Comparison of ENCODE assay signal across 11 mouse cellular contexts in the genomic region with DNA sequence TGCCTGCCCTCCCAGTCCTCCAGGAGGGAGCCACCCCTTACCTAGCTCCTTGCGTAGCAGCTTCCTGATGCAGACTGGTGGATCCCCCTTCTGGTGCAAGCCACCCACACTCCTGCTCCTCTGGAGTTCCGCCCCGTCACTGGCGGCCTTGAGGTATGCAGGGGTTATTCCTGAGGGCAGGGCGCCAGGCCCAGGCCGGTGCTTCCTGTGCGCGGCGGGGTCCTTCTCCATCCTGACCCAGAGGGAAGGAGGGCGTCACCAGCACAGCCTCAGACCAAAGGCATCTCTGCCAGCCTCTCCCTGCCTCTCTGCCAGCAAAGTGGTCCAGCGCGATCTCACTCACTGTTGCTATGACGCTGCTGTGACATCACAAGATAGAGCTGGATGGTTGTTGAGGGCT. TPM values are rescaled to one million over a fixed set of nuclear protein-coding genes. Genes with fewer than 3 reads are reported as not detected.
DNase-seq lines count a peak whose midpoint lies in the region; ATAC-seq and TF ChIP-seq lines count a peak whose summit lies in the region.
"Had no signal": no experiment of that assay in that cellular context is flagged by ENCODE, and none has a peak within 500 bp of the region (broad histone marks: within the 10 kb centered on the region; RNA-seq: fewer than 3 reads in every experiment).

A gene (minus strand): TSS at position 344 of the 400 bp plus-strand sequence.

- H3K4me1 ChIP-seq in kidney, embryonic 14.5 days (ENCODE audit: control insufficient read depth, insufficient read depth, low read length): no peaks in the 10 kb centered on the region
- H3K4me1 ChIP-seq in kidney, embryonic 15.5 days: peaks cover 5% of the 10 kb centered on the region; the same call in 1 of the 2 replicates
- H3K4me1 ChIP-seq in heart, postnatal 0 days (ENCODE audit: control insufficient read depth, insufficient read depth): no peaks in the 10 kb centered on the region

- no peaks in the 10 kb centered on the region for H3K27me3 ChIP-seq in kidney, embryonic 14.5 days (ENCODE audit: control insufficient read depth, insufficient read depth, low read length)
- H3K27me3 ChIP-seq in kidney, embryonic 15.5 days: no peaks in the 10 kb centered on the region
- no peaks in the 10 kb centered on the region for H3K27me3 ChIP-seq in heart, postnatal 0 days (ENCODE audit: control insufficient read depth, insufficient read depth, low read length)

- no peaks in the 10 kb centered on the region for H3K36me3 ChIP-seq in kidney, embryonic 14.5 days (ENCODE audit: control insufficient read depth, insufficient read depth, low read length)
- no peaks in the 10 kb centered on the region for H3K36me3 ChIP-seq in kidney, embryonic 15.5 days
- 0 out of 2 replicates have a peak, but pooled peaks cover 7% of the 10 kb centered on the region for H3K36me3 ChIP-seq in heart, postnatal 0 days (replicated peaks; ENCODE audit: control insufficient read depth, insufficient read depth, low read length)

- no peak for TF ChIP-seq CTCF in heart, postnatal 0 days (IDR thresholded peaks at IDR 0.05; ENCODE audit: low read depth)

- no peaks in the 10 kb centered on the region for H3K9me3 ChIP-seq in kidney, embryonic 14.5 days (ENCODE audit: control insufficient read depth, low read length)
- no peaks in the 10 kb centered on the region for H3K9me3 ChIP-seq in kidney, embryonic 15.5 days (replicated peaks)
- H3K9me3 ChIP-seq in heart, postnatal 0 days (replicated peaks; ENCODE audit: control insufficient read depth, low read length): no peaks in the 10 kb centered on the region

- no peak within 1 kb of the TSS for H3K4me2 ChIP-seq in kidney, embryonic 14.5 days (replicated peaks; ENCODE audit: low read depth, low read length)
- H3K4me2 ChIP-seq in kidney, embryonic 15.5 days: no peak within 1 kb of the TSS
- no peak within 1 kb of the TSS for H3K4me2 ChIP-seq in heart, postnatal 0 days (ENCODE audit: low read depth, low read length)

- TF ChIP-seq EP300 in heart, postnatal 0 days (IDR thresholded peaks at IDR 0.05; ENCODE audit: low read depth): no peak

- no peak within 1 kb of the TSS for H3K9ac ChIP-seq in kidney, embryonic 14.5 days (ENCODE audit: low read depth, low read length)
- no peak within 1 kb of the TSS for H3K9ac ChIP-seq in kidney, embryonic 15.5 days
- H3K9ac ChIP-seq in heart, postnatal 0 days (replicated peaks; ENCODE audit: low read depth, low read length): no peak within 1 kb of the TSS

- no peak within 1 kb of the TSS for H3K4me3 ChIP-seq in kidney, embryonic 14.5 days (ENCODE audit: low read length)
- no peak within 1 kb of the TSS for H3K4me3 ChIP-seq in kidney, embryonic 15.5 days (replicated peaks)
- no peak within 1 kb of the TSS for H3K4me3 ChIP-seq in heart, postnatal 0 days (ENCODE audit: low read depth, low read length)

- WGBS in kidney, embryonic 14.5 days: 23% methylated on average over 13 of the region's 13 CpGs
- 23% methylated on average over 13 of the region's 13 CpGs for WGBS in kidney, embryonic 15.5 days
- 30% methylated on average over 13 of the region's 13 CpGs for WGBS in heart, postnatal 0 days

- H3K27ac ChIP-seq in kidney, embryonic 14.5 days (ENCODE audit: low read depth, low read length): no peak within 1 kb of the TSS
- H3K27ac ChIP-seq in kidney, embryonic 15.5 days: no peak within 1 kb of the TSS
- no peak within 1 kb of the TSS for H3K27ac ChIP-seq in heart, postnatal 0 days (ENCODE audit: low read depth)

- ATAC-seq in kidney, embryonic 14.5 days (ENCODE audit: low FRiP score, low TSS enrichment): peak; percentile 62; the same call in 1 of the 2 replicates
- ATAC-seq in kidney, embryonic 15.5 days (replicated peaks; ENCODE audit: low FRiP score): no peak; the same call in 1 of the 2 replicates
- ATAC-seq in heart, postnatal 0 days (ENCODE audit: insufficient read depth, low read depth): no peak; the same call in 1 of the 2 replicates

- DNase-seq in adrenal gland, postnatal 14 days: peak; percentile 70
- DNase-seq in heart, postnatal 0 days (ENCODE audit: low spot score): peak; percentile 15
- peak; percentile 54 to 74 for DNase-seq in lung, postnatal 4 days
- DNase-seq in right cerebral cortex, postnatal 10 days (ENCODE audit: low spot score in 2 of 2): no peak
- no peak for DNase-seq in left cerebral cortex, adult 8-10 months (ENCODE audit: low spot score in 2 of 2)
- DNase-seq in urinary bladder, postnatal 10 days (ENCODE audit: low spot score): no peak
- DNase-seq: thymus, postnatal 14 days had no signal

RNA-seq across cellular contexts. Expression of the gene that starts here (rescaled TPM):
- not detected in 2 replicates for polyA plus RNA-seq in kidney, embryonic 14.5 days (2014; fragmentation: Nextera tagmentation; extraction: Ambion mirVana)
- polyA plus RNA-seq in kidney, embryonic 15.5 days (2015; fragmentation: Nextera tagmentation; extraction: Ambion mirVana): not detected in 2 replicates
- not detected in 2 replicates for total RNA-seq in adrenal gland, postnatal 14 days (2021)
- not detected in 2 replicates for total RNA-seq in heart, postnatal 0 days (2014; rRNA removed; ENCODE audit: low replicate concordance)
- polyA plus RNA-seq in heart, postnatal 0 days (2015; fragmentation: Nextera tagmentation; extraction: Ambion mirVana): not detected in 2 replicates
- total RNA-seq in left cerebral cortex, adult 8-10 months (2022): not detected
- total RNA-seq: layer of hippocampus, adult 8-10 months had no signal
- polyA plus RNA-seq: neural tube, embryonic 14.5 days had no signal

Comparison
In these comparisons a context has a peak if more than half of its experiments do, and no peak if none do; other contexts are left out.
1. Peak in ATAC-seq in kidney, embryonic 14.5 days; RNA of the gene not detected or under 1 TPM.
2. Peak in DNase-seq in adrenal gland, postnatal 14 days; RNA of the gene not detected or under 1 TPM.
3. Peak in DNase-seq in heart, postnatal 0 days; RNA of the gene not detected or under 1 TPM.
4. DNase-seq: peak in lung, postnatal 4 days (2 of 2); none in right cerebral cortex, postnatal 10 days (0 of 2), left cerebral cortex, adult 8-10 months (0 of 2) and urinary bladder, postnatal 10 days (single experiment).